Mouse (Mus musculus): ENCODE data around the gene C1qa. TPM values are rescaled to one million over a fixed set of nuclear protein-coding genes. Genes with fewer than 3 reads are reported as not detected.

Gene C1qa
- polyA plus RNA-seq, 1 experiment: 34.0 TPM

DNA sequence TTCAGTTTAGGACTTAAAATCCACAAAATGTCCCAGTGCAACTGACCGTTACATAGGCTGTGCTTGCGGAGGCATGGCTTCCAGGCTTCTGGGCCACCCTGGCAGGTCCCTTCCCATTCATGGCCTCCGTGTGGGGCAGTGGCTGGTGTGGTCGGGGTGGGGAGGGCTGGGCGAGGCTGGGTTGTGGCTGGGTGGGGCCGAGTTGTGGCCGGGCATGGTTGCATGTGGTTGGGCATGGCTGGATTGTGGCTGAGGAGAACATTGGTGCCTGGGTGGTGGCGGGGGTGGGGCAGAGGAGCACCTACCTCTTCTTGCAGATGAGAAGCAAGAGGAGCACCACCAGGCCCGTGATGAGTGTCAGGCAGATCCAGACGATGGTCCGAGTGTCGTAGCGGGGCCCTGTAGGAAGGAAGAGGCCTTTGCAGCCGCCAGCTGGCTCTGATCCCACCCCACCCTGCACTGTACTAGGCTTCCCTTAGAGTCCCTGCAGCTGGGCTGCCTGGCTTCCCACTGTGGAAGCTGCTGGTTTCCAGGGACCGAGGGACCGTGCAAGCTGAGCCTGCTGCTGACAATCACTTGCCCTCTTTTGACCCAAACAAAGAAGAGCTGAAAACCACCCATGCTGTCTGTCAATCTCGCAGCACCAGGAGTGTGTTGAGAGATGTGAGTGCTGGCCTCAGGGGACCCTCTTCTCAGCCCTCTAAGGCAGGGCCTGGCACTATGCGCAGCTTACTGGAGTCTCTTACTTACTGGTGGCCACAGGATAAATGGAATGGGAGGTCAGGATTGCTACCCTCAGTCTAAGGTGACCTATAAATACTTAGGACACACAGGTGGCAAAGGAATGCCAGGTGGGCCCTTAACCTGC is 36.4 kb upstream of the C1qa start:
- TF ChIP-seq CTCF (IDR thresholded peaks at IDR 0.05; ENCODE audit: borderline replicate concordance, insufficient read depth, low read depth, low read length): no peak
- no peak for TF ChIP-seq POLR2A (IDR thresholded peaks at IDR 0.05; ENCODE audit: borderline replicate concordance, insufficient read depth, low read length)
- no peaks in the 10 kb centered on the region for H3K27me3 ChIP-seq (ENCODE audit: control insufficient read depth, insufficient read depth, low read length)
- H3K4me1 ChIP-seq (ENCODE audit: control insufficient read depth, insufficient read depth, low read length): peaks cover 24% of the 10 kb centered on the region
- no peak for DNase-seq
- no peak overlapping the region for H3K4me3 ChIP-seq (replicated peaks; ENCODE audit: insufficient read depth, low read depth, low read length)
- 61% methylated on average over 18 of the region's 18 CpGs for WGBS
- no peak overlapping the region for H3K27ac ChIP-seq (ENCODE audit: insufficient read depth, low read length)

DNA sequence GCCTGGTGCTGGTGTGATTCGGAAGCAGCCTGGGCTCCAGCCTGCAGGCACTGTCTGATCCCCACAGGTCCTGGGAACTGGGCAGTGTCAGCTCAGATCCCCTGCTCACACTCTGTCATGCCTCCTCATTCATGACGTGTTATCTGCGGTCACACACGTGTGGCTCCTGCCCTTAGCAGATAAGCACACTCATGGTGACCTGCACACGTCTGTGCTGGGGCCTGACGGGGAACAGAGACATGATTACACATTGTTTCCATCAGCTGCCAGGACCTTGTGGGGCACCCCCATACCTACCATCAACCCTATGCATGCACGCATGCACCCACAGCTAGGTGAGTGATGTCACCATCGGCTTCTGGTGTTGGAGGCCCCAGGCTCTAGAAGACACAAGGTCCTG is 31.9 kb upstream of the C1qa start:
- Histone ChIP-seq H3K4me3 (replicated peaks; ENCODE audit: insufficient read depth, low read depth, low read length) (no peak overlapping the region), H3K4me1 (ENCODE audit: control insufficient read depth, insufficient read depth, low read length) (peaks cover 9% of the 10 kb centered on the region), H3K27me3 (ENCODE audit: control insufficient read depth, insufficient read depth, low read length) (no peaks in the 10 kb centered on the region), H3K27ac (ENCODE audit: insufficient read depth, low read length) (no peak overlapping the region)
- 79% methylated on average over 8 of the region's 8 CpGs for WGBS
- TF ChIP-seq CTCF (IDR thresholded peaks at IDR 0.05; ENCODE audit: borderline replicate concordance, insufficient read depth, low read depth, low read length) (no peak), POLR2A (IDR thresholded peaks at IDR 0.05; ENCODE audit: borderline replicate concordance, insufficient read depth, low read length) (no peak)
- DNase-seq: no peak

DNA sequence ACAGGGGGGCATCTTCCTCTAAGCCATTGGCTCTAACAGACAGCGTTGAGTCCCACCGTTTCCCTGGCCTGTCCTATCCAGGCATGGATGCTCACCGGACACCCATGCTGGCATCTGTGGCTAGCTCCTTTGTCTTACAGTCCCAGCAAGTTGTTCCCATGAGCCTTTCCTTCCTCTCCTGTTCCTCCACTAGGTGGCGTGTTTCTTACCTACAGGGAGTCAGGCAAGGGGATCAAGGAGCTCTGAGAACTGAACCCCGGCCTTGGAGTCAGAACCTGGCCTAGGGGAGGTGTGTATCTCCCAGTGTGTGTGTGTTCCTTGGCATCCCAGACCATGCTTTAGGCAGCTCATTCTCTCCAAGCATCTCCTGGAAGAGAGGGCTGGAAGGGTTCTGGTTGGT is 30.3 kb upstream of the C1qa start:
- H3K27me3 ChIP-seq (ENCODE audit: control insufficient read depth, insufficient read depth, low read length): no peaks in the 10 kb centered on the region
- peak; percentile 50 to 63 for DNase-seq

DNA sequence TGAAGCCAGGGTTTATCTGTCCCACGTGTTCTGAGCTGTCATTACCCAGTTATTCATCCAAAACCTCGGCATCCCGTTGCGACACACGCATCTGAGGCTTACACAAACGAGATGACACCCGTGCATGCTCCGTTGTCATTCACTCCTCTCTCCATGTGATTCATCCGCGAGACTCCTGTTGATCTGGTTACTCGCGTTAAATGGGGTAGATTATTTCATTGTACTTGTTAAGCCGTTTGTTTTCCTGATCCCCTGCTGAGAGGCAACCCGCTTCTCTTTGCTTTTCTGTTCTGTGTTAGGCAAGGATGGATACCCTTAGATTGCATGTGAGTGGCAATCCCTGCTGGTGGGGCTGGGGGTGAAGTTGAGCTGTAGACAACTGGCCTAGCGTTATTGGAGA is 27.2 kb upstream of the C1qa start:
- Histone ChIP-seq H3K4me3 (replicated peaks; ENCODE audit: insufficient read depth, low read depth, low read length) (no peak overlapping the region), H3K27me3 (ENCODE audit: control insufficient read depth, insufficient read depth, low read length) (no peaks in the 10 kb centered on the region), H3K27ac (ENCODE audit: insufficient read depth, low read length) (no peak overlapping the region), H3K4me1 (ENCODE audit: control insufficient read depth, insufficient read depth, low read length) (peaks cover 6% of the 10 kb centered on the region)
- 30% methylated on average over 15 of the region's 15 CpGs for WGBS
- DNase-seq: no peak
- no peak for TF ChIP-seq CTCF (IDR thresholded peaks at IDR 0.05; ENCODE audit: borderline replicate concordance, insufficient read depth, low read depth, low read length)
- TF ChIP-seq POLR2A (IDR thresholded peaks at IDR 0.05; ENCODE audit: borderline replicate concordance, insufficient read depth, low read length): no peak

More for the DNA sequence above, 30.3 kb upstream of the C1qa start:
- Histone ChIP-seq H3K4me1 (ENCODE audit: control insufficient read depth, insufficient read depth, low read length) (peaks cover 6% of the 10 kb centered on the region), H3K27ac (ENCODE audit: insufficient read depth, low read length) (no peak overlapping the region), H3K4me3 (replicated peaks; ENCODE audit: insufficient read depth, low read depth, low read length) (no peak overlapping the region)
- WGBS: 24% methylated on average over 5 of the region's 5 CpGs
- no peak for TF ChIP-seq POLR2A (IDR thresholded peaks at IDR 0.05; ENCODE audit: borderline replicate concordance, insufficient read depth, low read length)
- TF ChIP-seq CTCF (IDR thresholded peaks at IDR 0.05; ENCODE audit: borderline replicate concordance, insufficient read depth, low read depth, low read length): peak; percentile 70

DNA sequence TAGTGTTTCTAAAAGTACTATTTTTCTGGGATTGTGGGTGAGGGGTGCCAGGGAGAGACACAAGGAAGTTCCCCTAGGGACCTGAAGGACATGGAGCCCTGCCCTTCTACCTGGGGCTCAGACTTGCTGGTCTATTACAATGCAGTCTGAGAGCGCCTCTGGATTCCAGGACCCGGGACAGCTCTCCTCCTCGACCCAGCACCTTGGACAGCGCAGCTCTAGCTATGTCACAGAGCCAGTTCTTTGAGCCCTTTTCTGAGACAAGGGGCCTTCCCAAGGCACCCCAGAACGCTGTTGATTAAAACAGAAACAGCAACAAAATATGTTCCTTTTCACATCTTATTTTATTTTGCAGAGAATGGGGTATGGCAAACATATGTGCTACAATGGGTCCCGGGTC is 25.9 kb upstream of the C1qa start:
- no peaks in the 10 kb centered on the region for H3K27me3 ChIP-seq (ENCODE audit: control insufficient read depth, insufficient read depth, low read length)
- no peak overlapping the region for H3K4me3 ChIP-seq (replicated peaks; ENCODE audit: insufficient read depth, low read depth, low read length)
- no peak for TF ChIP-seq POLR2A (IDR thresholded peaks at IDR 0.05; ENCODE audit: borderline replicate concordance, insufficient read depth, low read length)
- H3K27ac ChIP-seq (ENCODE audit: insufficient read depth, low read length): no peak overlapping the region
- H3K4me1 ChIP-seq (ENCODE audit: control insufficient read depth, insufficient read depth, low read length): no peaks in the 10 kb centered on the region
- WGBS: 74% methylated on average over 6 of the region's 6 CpGs
- no peak for DNase-seq

DNA sequence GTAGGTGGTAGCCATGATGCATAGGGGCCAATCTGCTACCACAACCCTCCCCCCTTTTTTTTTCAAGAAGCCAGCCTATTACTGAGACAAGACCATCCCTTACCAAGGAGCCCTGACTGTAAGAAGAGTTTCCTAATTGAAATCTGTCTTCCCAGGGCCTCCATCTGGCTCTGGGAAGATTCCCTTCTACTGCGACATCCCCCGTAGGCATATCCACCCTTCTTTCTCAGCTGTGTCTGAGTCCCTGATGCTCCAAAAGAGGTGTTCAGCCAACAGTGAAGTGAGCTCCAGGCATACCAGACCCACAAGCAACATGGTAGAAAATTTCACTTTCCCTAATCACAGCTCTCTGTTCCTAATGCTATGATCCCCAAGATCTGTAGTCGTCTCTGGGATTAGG is 20.9 kb upstream of the C1qa start:
- H3K27me3 ChIP-seq (ENCODE audit: control insufficient read depth, insufficient read depth, low read length): no peaks in the 10 kb centered on the region; the same call in 1 of the 2 replicates
- no peak for DNase-seq
- WGBS: 85% methylated on average over 3 of the region's 3 CpGs
- H3K4me1 ChIP-seq (ENCODE audit: control insufficient read depth, insufficient read depth, low read length): peaks cover 9% of the 10 kb centered on the region
- no peak overlapping the region for H3K4me3 ChIP-seq (replicated peaks; ENCODE audit: insufficient read depth, low read depth, low read length)
- TF ChIP-seq POLR2A (IDR thresholded peaks at IDR 0.05; ENCODE audit: borderline replicate concordance, insufficient read depth, low read length): no peak
- TF ChIP-seq CTCF (IDR thresholded peaks at IDR 0.05; ENCODE audit: borderline replicate concordance, insufficient read depth, low read depth, low read length): no peak
- no peak overlapping the region for H3K27ac ChIP-seq (ENCODE audit: insufficient read depth, low read length)

DNA sequence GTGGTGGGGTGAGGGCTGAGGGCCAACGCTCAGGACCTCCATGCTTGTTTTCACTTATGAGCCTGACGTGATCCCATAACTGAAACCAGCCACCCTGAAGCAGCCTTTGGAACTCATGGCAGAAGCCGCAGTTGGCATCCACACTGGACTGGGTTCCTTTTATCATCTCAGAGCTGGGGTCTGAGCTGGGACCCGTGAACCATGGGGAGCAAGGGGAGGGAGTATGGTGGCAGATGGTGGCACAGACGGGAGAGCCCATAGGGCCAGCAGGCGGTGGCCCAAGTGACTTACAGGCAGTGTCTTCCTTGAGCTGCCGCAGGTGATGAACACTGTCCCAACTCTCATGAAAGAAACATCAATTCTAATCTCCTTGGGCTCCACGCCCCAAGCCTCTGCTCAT is 20.2 kb upstream of the C1qa start:
- WGBS: 50% methylated on average over 8 of the region's 8 CpGs
- Histone ChIP-seq H3K27me3 (ENCODE audit: control insufficient read depth, insufficient read depth, low read length) (no peaks in the 10 kb centered on the region; the same call in 1 of the 2 replicates), H3K27ac (ENCODE audit: insufficient read depth, low read length) (no peak overlapping the region), H3K4me1 (ENCODE audit: control insufficient read depth, insufficient read depth, low read length) (peaks cover 9% of the 10 kb centered on the region), H3K4me3 (replicated peaks; ENCODE audit: insufficient read depth, low read depth, low read length) (no peak overlapping the region)
- no peak for TF ChIP-seq POLR2A (IDR thresholded peaks at IDR 0.05; ENCODE audit: borderline replicate concordance, insufficient read depth, low read length)
- no peak for TF ChIP-seq CTCF (IDR thresholded peaks at IDR 0.05; ENCODE audit: borderline replicate concordance, insufficient read depth, low read depth, low read length)
- DNase-seq: no peak

DNA sequence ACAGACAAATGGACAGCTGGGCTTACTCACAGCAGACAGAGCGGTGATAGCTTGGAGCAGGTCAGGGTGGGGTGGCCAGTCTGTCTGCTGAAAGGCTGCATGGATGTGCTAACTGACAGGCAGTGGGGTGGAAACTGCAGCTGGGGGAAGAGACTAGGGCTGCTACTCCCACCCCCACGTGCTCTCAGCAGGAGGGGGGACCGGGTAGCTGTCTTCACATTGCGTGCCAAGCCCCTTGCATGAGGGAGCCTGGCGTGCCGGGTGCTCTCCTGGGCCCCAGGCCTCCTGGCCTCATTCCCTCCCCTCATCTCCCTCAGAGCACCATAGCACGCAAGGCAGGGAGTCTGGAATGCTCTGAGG is 18.5 kb upstream of the C1qa start:
- no peak for DNase-seq
- H3K27ac ChIP-seq (ENCODE audit: insufficient read depth, low read length): no peak overlapping the region
- WGBS: 38% methylated on average over 7 of the region's 7 CpGs
- H3K4me1 ChIP-seq (ENCODE audit: control insufficient read depth, insufficient read depth, low read length): peaks cover 9% of the 10 kb centered on the region
- no peak for TF ChIP-seq POLR2A (IDR thresholded peaks at IDR 0.05; ENCODE audit: borderline replicate concordance, insufficient read depth, low read length)
- no peak for TF ChIP-seq CTCF (IDR thresholded peaks at IDR 0.05; ENCODE audit: borderline replicate concordance, insufficient read depth, low read depth, low read length)
- no peak overlapping the region for H3K4me3 ChIP-seq (replicated peaks; ENCODE audit: insufficient read depth, low read depth, low read length)
- no peaks in the 10 kb centered on the region; the same call in 1 of the 2 replicates for H3K27me3 ChIP-seq (ENCODE audit: control insufficient read depth, insufficient read depth, low read length)

Measured in cerebellum, adult 2 months (tissue).